Mouse (Mus musculus): Measurements from ENCODE around the gene Inpp4b. TPM values are rescaled to one million over a fixed set of nuclear protein-coding genes. Genes with fewer than 3 reads are reported as not detected.

Inpp4b gene
- total and polyA plus RNA-seq, 3 experiments, result 7.3 to 73.4 (median 68.9) TPM

DNA sequence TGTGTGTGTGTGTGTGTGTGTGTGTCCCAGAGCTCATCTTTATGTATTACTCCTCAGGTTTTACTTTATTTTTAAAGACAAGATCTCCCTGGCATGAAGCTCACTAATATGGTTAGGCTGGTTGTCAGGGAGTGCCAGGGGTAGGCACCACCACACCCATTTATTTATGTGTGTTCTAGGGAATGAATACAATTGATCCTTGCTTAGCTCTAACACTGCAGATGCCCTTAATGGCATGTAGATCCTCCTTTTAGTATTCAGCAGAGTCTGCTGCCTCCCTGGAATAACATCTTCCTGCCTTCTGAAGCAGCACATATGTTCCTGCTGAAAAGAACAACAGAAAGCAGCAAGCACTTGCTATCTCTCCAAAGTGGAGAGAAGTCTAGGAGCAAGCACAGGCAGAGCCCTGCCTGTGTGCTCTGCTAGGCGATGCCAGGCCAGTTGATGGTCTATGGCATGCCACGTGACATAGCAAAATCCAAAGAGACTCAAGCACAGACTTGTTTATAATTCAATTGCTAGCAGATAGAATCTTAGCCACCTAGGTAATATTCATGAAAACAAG lies 415.3 kb downstream of the Inpp4b start:
- H3K9ac ChIP-seq (ENCODE audit: low read depth, low read length), result no peak overlapping the region
- DNase-seq, result no peak
- no peaks in the 10 kb centered on the region for H3K27me3 ChIP-seq (ENCODE audit: control insufficient read depth, insufficient read depth, low read length)
- H3K4me1 ChIP-seq (ENCODE audit: control insufficient read depth, insufficient read depth, low read length), result no peaks in the 10 kb centered on the region
- no peaks in the 10 kb centered on the region for H3K79me2 ChIP-seq (replicated peaks; ENCODE audit: control insufficient read depth, insufficient read depth, low read length)
- 97% methylated on average over 2 of the region's 2 CpGs for WGBS
- intact Hi-C loops (cut with DNase I), result no loop called here
- H3K4me3 ChIP-seq, result no peak overlapping the region
- no peaks in the 10 kb centered on the region for H3K36me3 ChIP-seq (ENCODE audit: control insufficient read depth, insufficient read depth, low read length)
- H3K27ac ChIP-seq, result no peak overlapping the region
- TF ChIP-seq EP300 (IDR thresholded peaks at IDR 0.05; ENCODE audit: insufficient read depth, low read depth, low read length), result no peak
- no peak for TF ChIP-seq POLR2A (IDR thresholded peaks at IDR 0.05; ENCODE audit: insufficient read depth, low read depth, low read length)
- TF ChIP-seq CTCF (IDR thresholded peaks at IDR 0.05), result no peak

DNA sequence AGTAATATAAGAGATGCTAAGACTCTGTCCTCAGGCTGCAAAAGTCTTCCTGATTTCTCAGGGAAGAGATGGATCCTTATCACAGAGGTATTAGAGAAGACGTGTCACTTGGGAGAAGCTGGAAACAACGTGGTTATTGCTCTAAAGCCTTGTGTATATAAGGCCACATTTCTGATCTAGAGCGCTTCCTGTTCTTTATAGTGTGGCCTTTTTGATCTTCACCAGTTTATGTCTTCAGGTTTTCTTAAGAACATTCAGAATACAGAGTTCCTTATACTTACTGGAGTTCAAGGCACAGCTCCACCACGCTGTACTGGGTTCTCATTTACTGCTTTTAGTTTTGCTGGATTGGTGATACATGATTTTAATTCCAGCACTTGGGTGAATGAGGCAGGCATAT lies 419.1 kb downstream of the Inpp4b start:
- Histone ChIP-seq H3K27ac (no peak overlapping the region), H3K27me3 (ENCODE audit: control insufficient read depth, insufficient read depth, low read length) (no peaks in the 10 kb centered on the region), H3K36me3 (ENCODE audit: control insufficient read depth, insufficient read depth, low read length) (no peaks in the 10 kb centered on the region), H3K9ac (ENCODE audit: low read depth, low read length) (no peak overlapping the region), H3K4me3 (no peak overlapping the region), H3K79me2 (replicated peaks; ENCODE audit: control insufficient read depth, insufficient read depth, low read length) (no peaks in the 10 kb centered on the region), H3K4me1 (ENCODE audit: control insufficient read depth, insufficient read depth, low read length) (no peaks in the 10 kb centered on the region)
- DNase-seq, result no peak
- intact Hi-C loops (cut with DNase I), result no loop called here
- WGBS, result 79% methylated on average over 4 of the region's 4 CpGs
- no peak for TF ChIP-seq CTCF (IDR thresholded peaks at IDR 0.05)
- no peak for TF ChIP-seq POLR2A (IDR thresholded peaks at IDR 0.05; ENCODE audit: insufficient read depth, low read depth, low read length)
- TF ChIP-seq EP300 (IDR thresholded peaks at IDR 0.05; ENCODE audit: insufficient read depth, low read depth, low read length), result no peak

DNA sequence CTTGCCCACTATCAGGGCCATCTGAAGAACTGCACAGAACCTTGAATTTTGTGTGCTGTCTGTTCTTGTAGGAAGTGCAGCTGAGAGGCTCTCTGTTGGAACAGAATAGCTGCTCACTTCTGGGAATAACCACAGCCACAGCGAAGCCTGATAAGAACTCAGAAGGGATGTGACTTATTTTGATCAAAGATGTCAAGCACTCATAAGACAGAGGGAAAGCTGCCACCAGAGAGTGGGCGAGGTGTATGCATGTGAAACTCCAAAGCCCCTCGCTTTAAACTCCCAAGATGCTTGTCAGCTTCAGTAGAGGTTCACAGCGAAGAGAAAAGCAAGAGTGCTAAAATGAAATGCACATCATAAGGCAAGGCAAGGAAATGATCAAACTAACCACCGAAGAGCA lies 423.7 kb downstream of the Inpp4b start:
- Histone ChIP-seq H3K36me3 (ENCODE audit: control insufficient read depth, insufficient read depth, low read length) (no peaks in the 10 kb centered on the region; the same call in 1 of the 2 replicates), H3K4me1 (ENCODE audit: control insufficient read depth, insufficient read depth, low read length) (peaks cover 9% of the 10 kb centered on the region), H3K27me3 (ENCODE audit: control insufficient read depth, insufficient read depth, low read length) (no peaks in the 10 kb centered on the region), H3K4me3 (no peak overlapping the region), H3K79me2 (replicated peaks; ENCODE audit: control insufficient read depth, insufficient read depth, low read length) (no peaks in the 10 kb centered on the region), H3K9ac (ENCODE audit: low read depth, low read length) (no peak overlapping the region), H3K27ac (no peak overlapping the region)
- intact Hi-C loops (cut with DNase I), result no loop called here
- DNase-seq, result no peak
- TF ChIP-seq CTCF (IDR thresholded peaks at IDR 0.05) (no peak), EP300 (IDR thresholded peaks at IDR 0.05; ENCODE audit: insufficient read depth, low read depth, low read length) (no peak), POLR2A (IDR thresholded peaks at IDR 0.05; ENCODE audit: insufficient read depth, low read depth, low read length) (no peak)
- 73% methylated on average over 5 of the region's 5 CpGs for WGBS

DNA sequence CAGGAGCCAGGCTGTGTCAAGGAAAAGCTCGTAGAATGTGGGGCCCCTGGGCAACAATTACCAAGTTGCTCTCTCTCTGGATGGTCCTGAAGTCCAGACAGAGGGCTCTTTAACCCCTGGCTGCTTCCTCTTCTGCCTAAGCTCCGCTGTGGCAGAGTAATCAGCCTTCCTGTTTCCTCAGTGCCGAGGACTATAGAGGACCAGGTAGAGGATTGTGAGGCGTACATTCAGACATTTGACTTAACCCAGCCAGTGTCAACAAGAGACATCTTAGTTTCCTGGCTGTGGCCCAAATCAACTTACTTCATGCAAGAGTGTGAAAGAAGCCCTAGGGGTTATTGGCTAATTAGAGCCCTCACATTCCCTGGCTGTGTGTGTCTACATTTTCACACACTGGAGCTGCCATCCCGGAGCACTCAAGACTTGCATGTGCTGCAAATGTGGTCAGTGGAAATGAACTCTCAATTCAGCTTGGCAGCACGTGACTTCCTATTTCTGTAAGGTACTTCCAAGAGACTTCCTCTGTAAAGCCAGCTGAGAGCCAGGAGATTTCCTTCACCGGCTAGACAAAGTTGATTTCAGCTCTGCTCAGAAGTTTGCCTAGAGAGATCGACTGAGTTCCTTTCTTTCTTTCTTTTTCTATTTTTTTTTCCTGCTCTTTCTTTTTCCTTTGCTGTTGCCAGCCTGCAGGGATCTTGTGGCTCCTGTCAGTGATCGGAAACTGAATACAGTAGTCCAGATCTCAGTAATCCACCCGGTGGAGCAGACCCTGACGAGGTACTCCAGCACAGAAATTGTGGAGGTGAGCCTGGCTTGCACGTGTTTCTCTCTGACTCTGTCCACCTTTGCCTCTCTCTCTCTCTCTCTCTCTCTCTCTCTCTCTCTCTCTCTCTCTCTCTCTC lies 425.3 kb downstream of the Inpp4b start:
- Histone ChIP-seq H3K9ac (ENCODE audit: low read depth, low read length) (no peak overlapping the region), H3K4me1 (ENCODE audit: control insufficient read depth, insufficient read depth, low read length) (peaks cover 9% of the 10 kb centered on the region), H3K4me3 (peak overlapping the region; percentile 43), H3K27me3 (ENCODE audit: control insufficient read depth, insufficient read depth, low read length) (no peaks in the 10 kb centered on the region), H3K79me2 (replicated peaks; ENCODE audit: control insufficient read depth, insufficient read depth, low read length) (no peaks in the 10 kb centered on the region), H3K27ac (peak overlapping the region; percentile 59), H3K36me3 (ENCODE audit: control insufficient read depth, insufficient read depth, low read length) (no peaks in the 10 kb centered on the region; the same call in 1 of the 2 replicates)
- peak; percentile 38 to 51 for DNase-seq
- TF ChIP-seq POLR2A (IDR thresholded peaks at IDR 0.05; ENCODE audit: insufficient read depth, low read depth, low read length) (no peak), EP300 (IDR thresholded peaks at IDR 0.05; ENCODE audit: insufficient read depth, low read depth, low read length) (no peak), CTCF (IDR thresholded peaks at IDR 0.05) (no peak)
- WGBS, result 9% methylated on average over 12 of the region's 12 CpGs
- intact Hi-C loops (cut with DNase I), result no loop called here

DNA sequence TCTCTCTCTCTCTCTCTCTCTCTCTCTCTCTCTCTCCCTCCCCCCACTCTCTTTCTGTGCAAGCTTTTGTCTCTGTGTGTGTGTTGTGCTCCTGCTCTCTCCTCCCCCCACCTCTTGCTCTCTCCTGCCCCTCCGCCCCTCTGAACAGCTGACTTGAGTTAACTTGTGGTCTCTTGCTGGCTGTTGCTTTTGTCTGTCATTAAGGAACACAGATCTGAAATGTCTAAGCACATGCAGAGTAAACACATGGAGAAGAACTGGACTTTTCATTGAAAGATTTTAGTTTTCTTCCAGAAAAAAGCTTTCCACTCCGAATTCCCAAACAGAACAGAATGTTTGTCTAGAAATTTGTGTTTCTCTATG lies 425.9 kb downstream of the Inpp4b start:
- H3K4me1 ChIP-seq (ENCODE audit: control insufficient read depth, insufficient read depth, low read length), result peaks cover 9% of the 10 kb centered on the region
- H3K36me3 ChIP-seq (ENCODE audit: control insufficient read depth, insufficient read depth, low read length), result peaks cover 1% of the 10 kb centered on the region; the same call in 1 of the 2 replicates
- no peak for TF ChIP-seq CTCF (IDR thresholded peaks at IDR 0.05)
- no peak for TF ChIP-seq EP300 (IDR thresholded peaks at IDR 0.05; ENCODE audit: insufficient read depth, low read depth, low read length)
- TF ChIP-seq POLR2A (IDR thresholded peaks at IDR 0.05; ENCODE audit: insufficient read depth, low read depth, low read length), result no peak
- no peak overlapping the region for H3K4me3 ChIP-seq
- no peak overlapping the region; the same call in 1 of the 2 replicates for H3K27ac ChIP-seq
- H3K79me2 ChIP-seq (replicated peaks; ENCODE audit: control insufficient read depth, insufficient read depth, low read length), result no peaks in the 10 kb centered on the region
- H3K27me3 ChIP-seq (ENCODE audit: control insufficient read depth, insufficient read depth, low read length), result no peaks in the 10 kb centered on the region
- DNase-seq, result no peak
- 37% methylated on average over 2 of the region's 2 CpGs for whole genome bisulfite sequencing
- intact Hi-C loops (cut with DNase I), result no loop called here
- no peak overlapping the region for H3K9ac ChIP-seq (ENCODE audit: low read depth, low read length)
